Mouse (Mus musculus): ENCODE data around the gene Ces2h.

GRCm38 (mm10) chr8:105023087-105023486, 22.4 kb downstream of the Ces2h start:
- TF ChIP-seq CTCF (IDR thresholded peaks at IDR 0.05; ENCODE audit: low read depth) (no peak), EP300 (IDR thresholded peaks at IDR 0.05; ENCODE audit: low read depth) (no peak)

All from heart, postnatal 0 days (tissue).